Mouse (Mus musculus): ENCODE measurements at regions not wholly inside any gene's neighbourhood (a gene's known extent, or its start where the extent isn't known, plus 50 kb on each side); places are given as distances from the start of the nearest gene placed in this dataset.

DNA sequence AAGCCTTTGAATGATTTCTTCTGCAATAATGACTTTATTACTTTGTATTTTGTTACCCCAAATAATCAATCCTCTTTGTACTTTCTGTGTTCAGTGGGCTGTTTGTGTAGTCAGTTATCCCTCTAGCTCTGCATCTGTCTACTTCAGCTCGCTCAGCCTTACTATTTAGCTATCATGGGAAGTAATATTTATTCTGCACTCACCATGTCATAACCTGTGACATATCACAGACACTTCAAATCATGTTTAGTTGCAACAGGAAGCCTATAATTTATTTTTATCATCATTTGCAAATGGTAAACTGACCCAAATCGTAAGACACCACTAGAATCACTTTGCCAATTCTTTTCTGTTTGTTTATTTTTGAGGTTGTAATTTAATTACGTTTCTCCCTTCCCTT, 147.6 kb upstream of the Fam241a start:
- no peak for TF ChIP-seq MAFK (IDR thresholded peaks at IDR 0.05; ENCODE audit: insufficient replicate concordance, low read length)
- TF ChIP-seq CTCF (conservative IDR thresholded peaks at IDR 0.05 in 1 of 2, IDR thresholded peaks at IDR 0.05 in 1 of 2; ENCODE audit: low read depth in 2 of 2, low read length in 2 of 2): no peak
- no peak for TF ChIP-seq JUND (conservative IDR thresholded peaks at IDR 0.05; ENCODE audit: low read depth, low read length)
- TF ChIP-seq POLR2A (IDR thresholded peaks at IDR 0.05; ENCODE audit: low read depth, low read length): no peak
- TF ChIP-seq GABPA (IDR thresholded peaks at IDR 0.05; ENCODE audit: insufficient replicate concordance, low read depth, low read length): no peak
- no peak for TF ChIP-seq TBP (conservative IDR thresholded peaks at IDR 0.05; ENCODE audit: low read depth, low read length)
- TF ChIP-seq NRF1 (IDR thresholded peaks at IDR 0.05; ENCODE audit: low read depth, low read length): no peak
- TF ChIP-seq MAX (IDR thresholded peaks at IDR 0.05; ENCODE audit: low read length): no peak
- TF ChIP-seq KAT2A (IDR thresholded peaks at IDR 0.05; ENCODE audit: insufficient replicate concordance, low read length): no peak
- no peak for TF ChIP-seq TCF12 (IDR thresholded peaks at IDR 0.05; ENCODE audit: low read depth, low read length)
- no peak for TF ChIP-seq ZMIZ1 (IDR thresholded peaks at IDR 0.05; ENCODE audit: low read depth, low read length)
- TF ChIP-seq USF1 (IDR thresholded peaks at IDR 0.05; ENCODE audit: low read depth, low read length): no peak
- TF ChIP-seq E2F4 (IDR thresholded peaks at IDR 0.05; ENCODE audit: insufficient replicate concordance, low read depth, low read length): no peak
- TF ChIP-seq NELFE (IDR thresholded peaks at IDR 0.05; ENCODE audit: low read depth, low read length): no peak
